Mouse (Mus musculus): ENCODE data around the gene Hoxd10.
A peak's percentile ranks its signal among the peaks of the same experiment; 100 is the strongest.

The Hoxd10 gene

DNA sequence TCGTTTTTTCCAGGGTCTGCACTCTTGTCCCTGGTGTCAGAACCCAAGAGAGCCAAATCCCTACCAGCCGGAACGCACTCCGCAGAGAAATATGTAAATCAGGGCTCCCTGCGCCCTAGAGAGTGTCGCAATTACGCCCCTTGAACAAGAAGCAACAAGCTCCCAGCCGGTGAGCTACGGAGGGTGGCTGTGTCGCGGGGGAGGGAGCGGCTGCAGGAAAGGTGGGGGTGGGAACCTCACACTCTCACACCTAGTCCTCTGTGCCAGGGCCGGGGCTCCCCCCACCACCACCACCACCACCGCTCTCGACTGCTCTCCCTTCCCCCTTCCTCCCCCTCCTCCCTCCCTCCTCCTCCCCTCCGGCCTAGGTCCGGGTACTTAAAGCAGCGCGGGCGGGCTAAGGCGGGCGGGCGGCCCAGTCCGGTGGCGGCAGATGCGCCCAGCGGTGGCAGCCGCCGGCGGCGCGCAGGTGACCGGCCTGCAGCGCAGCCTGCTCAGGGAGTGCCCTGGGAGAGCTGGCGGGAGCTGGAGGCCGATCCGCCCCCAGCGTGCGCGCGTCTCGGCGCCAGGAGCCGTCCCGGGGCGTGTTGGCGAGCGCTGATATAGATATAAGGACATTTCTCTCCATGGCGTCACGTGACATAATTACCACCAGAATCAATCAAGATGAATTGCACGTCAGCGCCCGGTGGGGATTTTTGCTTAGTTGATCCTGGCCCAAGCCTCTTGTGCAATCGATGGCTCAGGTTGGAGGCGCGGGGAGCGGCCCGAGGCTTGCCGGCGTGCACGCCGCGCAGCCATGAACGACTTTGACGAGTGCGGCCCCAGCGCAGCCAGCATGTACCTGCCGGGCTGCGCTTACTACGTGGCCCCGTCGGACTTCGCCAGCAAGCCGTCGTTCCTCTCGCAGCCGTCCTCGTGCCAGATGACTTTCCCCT is 9.9 kb upstream of the Hoxd10 start:
- no peak for DNase-seq

GRCm38 (mm10) chr2:74682796-74683195 is 8.9 kb upstream of the Hoxd10 start:
- no peak for DNase-seq

GRCm38 (mm10) chr2:74683471-74683951 is 8.2 kb upstream of the Hoxd10 start:
- DNase-seq: no peak

- DNase-seq: no peak
Measured at GRCm38 (mm10) chr2:74684106-74684505, 7.6 kb upstream of the Hoxd10 start.

DNA sequence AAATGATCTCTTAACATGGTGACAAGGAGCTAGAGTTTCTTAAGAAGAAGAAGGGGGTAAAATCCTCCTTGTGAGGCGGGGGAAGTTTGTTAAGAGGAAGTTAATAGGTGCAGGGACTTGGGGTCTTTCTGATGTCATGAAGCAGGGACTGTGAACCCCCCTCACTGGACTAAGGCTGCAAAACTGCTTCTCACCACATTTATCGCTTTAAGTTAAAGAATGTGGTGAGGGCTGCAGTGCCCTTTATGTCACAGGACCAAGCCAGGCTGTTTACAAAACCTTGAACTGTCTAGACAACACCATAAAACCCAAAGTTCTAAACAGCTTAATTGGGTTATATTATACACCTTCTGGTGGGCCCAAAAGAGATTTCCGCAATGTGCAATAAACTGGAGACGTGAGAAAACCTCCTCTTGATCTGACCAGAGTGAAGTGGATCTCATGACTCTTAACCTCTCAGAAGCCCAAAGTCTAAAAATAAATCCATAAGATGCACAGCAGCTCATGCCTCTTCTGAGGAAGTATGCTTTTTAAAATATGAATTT is 6.6 kb upstream of the Hoxd10 start:
- no peak for DNase-seq

DNA sequence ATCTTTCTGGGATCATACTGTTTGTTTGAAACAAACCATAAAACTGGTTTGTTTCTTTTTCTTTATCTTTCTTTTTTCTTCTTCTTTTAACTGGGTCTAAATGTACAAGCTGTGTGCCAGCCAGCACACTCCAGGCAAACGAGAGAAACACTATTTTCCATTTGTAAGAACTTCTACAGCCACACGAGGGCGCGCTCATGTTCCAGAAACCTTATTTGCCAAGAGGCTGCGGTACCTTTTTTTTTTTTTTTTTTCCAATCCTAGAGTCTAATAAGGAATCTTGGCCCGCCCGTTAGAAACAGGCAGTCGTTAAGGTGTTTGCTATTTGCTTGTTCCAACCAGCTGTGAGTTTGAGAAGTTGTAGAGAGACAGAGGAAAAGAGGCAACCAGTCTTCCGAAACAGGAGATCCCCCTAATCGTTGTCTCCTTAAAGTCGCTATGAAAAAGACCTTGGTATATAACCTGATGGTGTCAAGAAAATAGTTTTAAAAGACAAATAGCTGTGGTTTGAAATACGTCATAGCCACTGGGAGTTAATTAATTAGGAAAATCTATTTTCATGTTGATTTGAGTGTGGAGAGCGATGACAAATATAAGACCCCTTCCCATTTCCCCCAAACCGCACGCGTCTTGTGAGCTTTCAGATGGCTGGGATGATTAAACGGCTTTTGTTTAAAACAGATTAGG is 5.3 kb upstream of the Hoxd10 start:
- DNase-seq: peak; percentile 66

GRCm38 (mm10) chr2:74686988-74687697 is 4.6 kb upstream of the Hoxd10 start:
- no peak for DNase-seq

DNA sequence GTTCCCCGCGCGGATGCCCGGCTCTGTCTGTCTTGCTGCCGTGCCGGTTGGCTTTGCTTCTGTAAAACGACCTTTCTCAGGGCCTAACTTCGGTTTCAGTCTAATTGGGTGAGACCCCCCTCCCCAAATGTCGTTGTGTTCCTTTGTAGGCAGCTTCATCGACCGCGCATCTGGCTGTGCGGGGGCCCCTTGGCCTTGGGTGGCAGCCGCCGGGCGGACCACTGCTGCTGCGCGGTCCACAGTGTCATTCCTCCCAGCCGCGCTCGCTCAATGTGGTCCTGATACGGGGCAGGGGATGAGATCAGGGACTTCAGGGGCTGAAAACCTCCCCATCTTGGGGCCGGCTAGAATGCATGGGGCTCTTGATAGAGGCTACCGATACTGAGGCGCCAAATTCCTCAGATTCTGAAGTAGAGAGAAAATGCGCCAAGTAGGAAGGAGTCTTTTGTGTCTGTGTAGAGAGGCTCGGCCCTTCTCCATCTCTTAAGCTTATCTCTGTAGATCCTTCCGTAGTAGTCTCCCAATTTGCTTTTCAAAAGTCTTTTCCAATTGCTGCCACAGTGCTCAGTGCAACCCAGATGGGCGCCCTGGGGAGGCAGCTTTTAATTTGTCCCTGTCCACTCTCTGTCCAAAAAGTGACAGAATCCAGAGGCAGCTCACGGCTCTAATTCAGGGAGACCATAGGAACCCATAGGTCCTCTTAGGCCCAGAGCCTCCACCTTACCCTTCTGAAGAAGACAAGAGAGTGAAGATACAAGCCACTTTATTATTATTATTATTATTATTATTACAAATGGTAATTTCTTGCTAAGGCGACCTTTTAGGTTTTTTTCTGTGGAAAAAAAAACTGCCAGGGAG is 3.8 kb upstream of the Hoxd10 start:
- DNase-seq: no peak

DNA sequence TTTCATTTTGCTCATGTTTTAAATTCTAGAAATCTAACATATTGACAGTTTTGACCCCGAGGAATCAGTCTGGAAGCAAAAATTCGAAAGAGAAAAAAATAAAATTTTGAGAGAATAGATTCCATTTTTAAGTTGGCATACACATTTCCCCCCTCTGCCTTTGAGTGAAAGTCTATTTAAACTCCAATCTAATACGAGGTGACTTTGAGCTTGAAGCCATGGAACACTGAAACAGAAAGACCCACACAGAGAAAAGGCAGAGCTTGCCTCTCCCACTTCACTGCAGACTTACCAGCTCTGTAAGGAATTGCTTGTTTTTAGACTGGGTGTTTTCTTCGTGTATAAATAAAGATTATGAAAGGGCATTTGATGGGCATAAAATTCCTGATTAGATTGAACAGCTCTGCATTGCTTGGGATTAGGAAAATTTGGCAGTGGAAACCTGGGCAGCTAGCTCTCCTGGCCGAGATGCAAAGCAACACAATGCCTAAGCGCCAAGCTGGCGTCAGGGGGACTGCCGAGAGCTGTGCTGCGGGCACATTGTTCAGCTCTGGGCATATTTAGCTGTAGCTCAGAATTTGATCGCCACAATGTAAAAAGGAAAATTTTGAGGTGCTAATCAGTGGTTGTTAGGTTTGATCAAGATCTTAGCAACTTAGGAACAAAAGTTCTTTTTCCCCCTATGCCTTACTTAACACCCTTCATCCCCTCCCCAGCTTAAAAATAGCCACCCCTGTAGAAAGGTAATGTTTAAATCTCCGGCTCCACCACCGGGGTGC is 2.7 kb upstream of the Hoxd10 start:
- DNase-seq: no peak

DNA sequence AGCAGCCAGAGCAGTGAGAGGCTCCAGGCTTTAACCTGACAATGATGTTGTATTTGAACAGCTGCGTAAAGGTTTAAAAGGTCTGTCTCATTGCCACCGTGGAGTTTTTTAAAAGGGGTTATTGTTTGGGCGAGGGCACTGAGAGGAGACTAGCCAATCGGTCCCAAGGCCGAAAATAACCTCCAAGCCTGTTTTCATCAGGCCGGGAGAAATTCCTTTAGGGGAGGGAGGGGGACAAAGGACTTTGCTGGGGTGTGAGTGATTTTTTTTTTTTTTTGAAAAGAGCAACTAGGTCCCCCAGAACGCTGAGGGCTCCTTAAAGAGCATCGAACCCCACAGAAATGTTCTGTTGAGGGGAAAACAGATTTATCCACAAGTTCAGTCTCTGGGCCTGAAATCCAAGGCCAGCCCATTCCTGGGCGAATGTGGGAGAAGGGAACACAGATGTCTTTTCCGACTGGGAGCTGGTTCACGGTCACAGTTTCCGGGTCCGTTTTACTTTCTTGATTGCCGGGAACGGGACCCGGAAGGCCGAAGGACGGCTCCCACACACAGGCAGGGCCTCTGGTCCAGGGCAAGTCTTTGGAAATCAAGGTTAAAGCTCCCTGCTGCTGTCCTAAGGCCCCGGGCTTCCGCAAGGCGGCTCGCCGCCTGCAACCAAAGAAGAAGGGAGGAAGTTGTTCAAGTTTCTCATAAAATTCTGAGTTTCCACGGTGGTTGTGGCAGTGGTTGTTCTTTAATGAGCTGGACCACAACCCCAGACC is 2.0 kb upstream of the Hoxd10 start:
- no peak for DNase-seq

DNA sequence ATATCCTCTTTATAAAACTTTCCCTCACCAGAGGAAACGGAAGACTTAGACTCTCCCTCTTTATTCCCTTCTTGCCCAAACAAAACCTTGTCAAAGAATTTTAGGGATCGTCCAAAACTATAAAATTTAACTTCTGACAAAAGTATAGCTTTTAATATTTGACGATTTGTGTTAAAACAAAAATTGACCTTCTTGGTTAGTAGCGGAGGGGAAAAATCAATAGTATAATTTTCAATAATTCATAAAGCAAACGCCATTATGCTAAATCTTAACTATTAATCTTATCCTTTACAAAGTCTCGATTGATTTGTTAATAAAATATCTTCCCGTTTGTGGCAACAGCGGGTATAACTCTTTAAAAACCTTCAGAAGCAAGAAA is 1.4 kb upstream of the Hoxd10 start:
- DNase-seq: no peak

DNA sequence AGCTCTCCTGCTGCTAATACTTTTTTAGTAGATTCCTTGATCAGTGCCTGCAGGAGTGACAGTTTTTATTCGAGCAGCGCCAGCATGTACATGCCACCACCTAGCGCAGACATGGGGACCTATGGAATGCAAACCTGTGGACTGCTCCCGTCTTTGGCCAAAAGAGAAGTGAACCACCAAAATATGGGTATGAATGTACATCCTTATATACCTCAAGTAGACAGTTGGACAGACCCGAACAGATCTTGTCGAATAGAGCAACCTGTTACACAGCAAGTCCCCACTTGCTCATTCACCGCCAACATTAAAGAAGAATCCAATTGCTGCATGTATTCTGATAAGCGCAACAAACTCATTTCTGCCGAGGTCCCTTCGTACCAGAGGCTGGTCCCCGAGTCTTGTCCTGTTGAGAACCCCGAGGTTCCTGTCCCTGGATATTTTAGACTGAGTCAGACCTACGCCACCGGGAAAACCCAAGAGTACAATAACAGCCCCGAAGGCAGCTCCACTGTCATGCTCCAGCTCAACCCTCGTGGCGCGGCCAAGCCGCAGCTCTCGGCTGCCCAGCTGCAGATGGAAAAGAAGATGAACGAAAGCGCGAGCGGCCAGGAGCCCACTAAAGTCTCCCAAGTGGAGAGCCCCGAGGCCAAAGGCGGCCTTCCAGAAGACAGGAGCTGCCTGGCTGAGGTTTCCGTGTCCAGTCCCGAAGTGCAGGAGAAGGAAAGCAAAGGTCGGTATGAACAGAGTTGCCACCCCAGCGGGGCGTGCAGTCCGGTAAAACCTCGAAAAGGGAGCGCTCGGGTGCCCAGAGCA is 477 bp downstream of the Hoxd10 start:
- DNase-seq: no peak

DNA sequence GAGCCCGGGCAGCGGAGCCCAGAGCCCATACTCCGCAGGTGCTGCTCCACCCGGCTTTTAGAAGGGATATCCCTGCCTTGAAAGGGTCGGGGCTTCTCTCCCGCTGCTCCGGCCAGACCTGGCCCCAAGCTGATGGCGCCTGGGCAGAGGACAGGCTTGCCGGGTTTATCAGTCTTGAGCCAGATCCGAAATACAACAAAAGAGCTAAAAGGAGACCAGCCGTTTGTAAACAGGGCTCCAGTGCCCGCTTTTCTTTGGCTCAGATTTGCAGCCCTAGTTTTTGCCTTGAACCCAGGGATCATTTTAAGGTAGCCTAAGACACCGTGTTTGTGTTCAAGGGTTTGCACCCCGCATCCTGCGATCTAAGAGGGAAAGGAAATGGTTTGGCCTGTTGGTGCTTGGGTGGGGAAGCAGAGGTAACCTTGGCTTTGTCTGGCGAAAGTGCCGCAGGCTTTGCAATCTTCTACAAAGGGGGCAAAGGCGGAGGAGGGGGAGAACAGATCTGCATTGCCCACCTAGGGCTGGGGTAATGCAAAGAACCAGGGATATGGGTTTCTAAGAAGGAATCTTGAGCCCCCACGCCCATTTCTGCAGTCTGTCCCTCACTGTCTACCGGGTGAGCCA is 1.2 kb downstream of the Hoxd10 start:
- no peak for DNase-seq

DNA sequence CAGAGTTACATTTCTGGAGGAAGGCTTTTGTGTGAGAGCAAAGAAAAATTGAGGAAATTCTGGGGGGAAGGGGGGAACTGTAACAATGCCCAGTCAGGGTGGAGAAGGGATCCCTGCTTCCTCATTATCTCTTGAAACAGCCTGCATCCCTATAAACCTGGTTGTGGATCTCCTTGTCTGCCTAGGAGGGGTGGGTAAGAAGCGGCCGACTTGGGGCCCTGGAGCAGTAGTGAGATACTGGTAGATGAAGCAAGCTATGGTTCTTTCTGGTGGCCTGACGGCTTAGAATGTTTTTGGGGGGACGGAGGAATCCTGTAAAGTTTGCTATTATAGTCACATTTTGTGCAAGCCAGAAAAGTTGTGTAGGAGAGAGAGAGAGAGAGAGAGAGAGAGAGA is 1.7 kb downstream of the Hoxd10 start:
- DNase-seq: no peak

DNA sequence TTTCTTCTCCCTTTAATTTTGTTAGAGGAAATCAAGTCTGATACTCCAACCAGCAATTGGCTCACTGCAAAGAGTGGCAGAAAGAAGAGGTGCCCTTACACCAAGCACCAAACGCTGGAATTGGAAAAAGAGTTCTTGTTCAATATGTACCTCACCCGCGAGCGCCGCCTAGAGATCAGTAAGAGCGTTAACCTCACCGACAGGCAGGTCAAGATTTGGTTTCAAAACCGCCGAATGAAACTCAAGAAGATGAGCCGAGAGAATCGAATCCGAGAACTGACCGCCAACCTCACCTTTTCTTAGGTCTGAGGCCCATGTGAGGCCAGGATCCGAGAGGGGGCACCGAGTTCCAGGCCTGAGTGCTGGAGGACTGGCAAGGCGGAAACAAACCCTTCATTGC is 2.3 kb downstream of the Hoxd10 start:
- no peak for DNase-seq

GRCm38 (mm10) chr2:74695383-74695782 is 3.7 kb downstream of the Hoxd10 start:
- DNase-seq: no peak

DNA sequence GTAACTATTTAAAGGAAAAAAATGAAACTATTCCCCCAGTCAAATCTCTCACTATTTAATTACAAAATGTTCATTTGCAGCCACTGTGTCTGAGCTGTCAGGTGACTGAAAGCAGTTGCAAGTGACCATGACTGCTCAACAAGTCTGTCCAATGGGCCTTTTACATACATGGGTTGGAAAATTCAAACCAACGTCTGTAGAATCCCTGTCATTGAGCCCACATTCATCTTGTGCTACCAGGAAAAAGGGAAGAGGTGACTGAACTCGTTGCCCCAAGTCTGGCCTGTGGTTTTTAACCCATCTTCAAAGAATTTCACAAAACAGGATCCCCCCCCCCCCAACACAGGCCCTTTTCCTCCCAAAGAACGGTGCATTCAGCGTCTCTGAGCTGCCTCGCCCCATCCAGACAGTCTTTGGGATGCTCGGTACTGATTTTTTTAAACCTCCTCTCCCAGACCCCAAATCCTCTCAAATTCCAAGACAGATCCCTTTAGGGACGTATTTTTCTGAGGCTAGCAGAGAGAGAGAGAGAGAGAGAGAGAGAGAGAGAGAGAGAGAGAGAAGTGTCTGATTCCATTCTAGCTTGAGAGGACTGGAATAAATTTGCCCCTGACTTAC is 4.2 kb downstream of the Hoxd10 start:
- DNase-seq: no peak

- DNase-seq: no peak
Measured at GRCm38 (mm10) chr2:74696442-74697335, 5.0 kb downstream of the Hoxd10 start.

Data from lung, postnatal 14 days (tissue).